Mouse (Mus musculus) heart, postnatal 0 days (tissue): Measurements from ENCODE around the gene Gm42906.

Experiments used
- CTCF ChIP-seq: IDR thresholded peaks from 2 replicates; pipeline ENCODE4 v1.5.1; 2016; ENCODE audit warnings: antibody characterized with exemption, control low read depth, low read depth
- EP300 ChIP-seq: IDR thresholded peaks from 2 replicates; pipeline ENCODE4 v1.6.1; 2016; ENCODE audit warnings: antibody characterized with exemption, low read depth

- TF ChIP-seq EP300 (no peak), CTCF (no peak)
Observed at GRCm38 (mm10) chr5:151116192-151116887, 311.6 kb downstream of the Gm42906 start.
